Mouse (Mus musculus) megakaryocyte-erythroid progenitor cell, adult 5-6 weeks (primary cell): ENCODE measurements around the gene Daam1. TPM values are rescaled to one million over a fixed set of nuclear protein-coding genes. Genes with fewer than 3 reads are reported as not detected.

Experiments used
- ATAC-seq: replicated peaks from 2 replicates; pipeline ENCODE4 v1.8.0; 2016; ENCODE audit warnings: mild to moderate bottlenecking, inconsistent platforms; ENCODE audit not compliant: severe bottlenecking, poor library complexity, low FRiP score, low TSS enrichment
- total RNA-seq, 2 experiments: library from RNA; stranded (forward) in 1 of 2; stranded (reverse) in 1 of 2; fragments of 200-1000, 215-1000 nt in 1 of 2; fragments of >200 nt in 1 of 2; fragmentation: Nextera tagmentation in 1 of 2; gene quantifications; 2 replicates each; pipeline ENCODE4 v1.2.3; 2014 to 2017

The Daam1 gene
- total RNA-seq, 2 experiments from 2014 or later, result 34.9 to 45.9 TPM

DNA sequence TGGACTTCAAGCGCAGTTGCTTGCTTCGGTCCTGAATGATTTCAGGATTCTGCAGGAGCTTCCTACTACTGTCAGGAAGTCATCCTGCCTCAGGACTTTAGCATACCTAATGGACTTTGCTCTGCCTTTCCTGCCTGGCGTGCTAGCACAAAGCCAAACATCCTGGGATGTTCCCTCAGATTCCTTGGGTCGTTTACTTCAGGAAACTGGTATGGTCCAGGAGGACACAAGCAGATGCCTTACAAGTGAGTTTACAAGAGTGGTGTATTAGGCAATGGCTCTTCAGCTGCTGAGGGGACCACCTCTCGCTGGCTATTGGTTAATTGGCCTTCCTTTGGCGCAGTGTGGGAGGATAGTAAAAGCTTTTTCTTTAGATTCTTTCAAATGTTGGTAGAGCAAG, 23.3 kb downstream of the Daam1 start:
- no peak for ATAC-seq

DNA sequence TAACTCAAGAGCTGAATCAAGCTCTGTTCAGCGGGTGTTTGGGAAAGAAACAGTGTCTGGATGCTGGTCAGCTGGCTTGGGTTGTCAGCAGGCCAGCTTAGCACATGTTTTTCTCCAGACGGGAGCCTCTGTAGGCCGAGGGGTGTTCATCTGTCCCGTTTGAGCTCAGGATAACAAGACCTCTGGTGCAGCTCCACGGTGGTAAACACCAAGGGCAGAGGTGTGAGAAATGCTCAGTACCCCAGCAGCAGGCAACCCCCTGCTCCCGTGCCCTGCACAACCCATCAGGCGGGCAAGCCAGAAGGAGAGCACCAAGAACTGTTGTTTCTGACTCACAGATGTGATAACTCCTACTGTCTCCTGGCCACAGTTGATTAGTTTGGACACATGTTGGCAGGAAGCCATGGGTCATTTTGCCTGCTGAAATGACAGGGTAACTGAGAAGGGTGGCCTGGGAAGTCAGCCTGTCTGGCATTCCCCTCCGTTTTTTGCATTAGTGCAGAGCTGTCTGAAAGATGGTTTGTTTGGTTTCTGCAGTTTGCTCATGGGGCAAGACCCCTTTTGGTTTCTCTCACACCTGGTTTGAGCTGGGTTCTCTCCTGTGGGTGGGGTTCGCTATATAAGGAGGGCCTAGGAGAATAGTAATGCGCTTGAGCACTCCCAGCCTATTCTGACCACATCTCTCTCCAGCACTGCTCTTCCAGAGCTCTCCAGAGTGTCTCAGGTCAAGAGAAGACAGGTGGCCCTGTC, 25.0 kb downstream of the Daam1 start:
- ATAC-seq, result peak; percentile 33; the same call in 1 of the 2 replicates

DNA sequence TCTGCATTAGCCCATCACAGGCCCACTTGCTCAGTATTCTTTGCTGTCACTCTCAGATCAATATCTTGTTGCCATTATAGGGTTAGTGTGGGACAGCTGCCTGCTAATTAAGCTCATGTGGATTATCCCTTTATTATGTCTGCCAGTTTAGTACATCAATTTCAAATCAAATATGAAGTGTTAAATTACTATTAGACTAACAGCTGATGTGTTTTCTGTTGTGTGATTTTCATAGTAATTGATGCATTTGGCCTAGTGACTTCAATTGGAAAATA, 25.5 kb downstream of the Daam1 start:
- ATAC-seq, result no peak

DNA sequence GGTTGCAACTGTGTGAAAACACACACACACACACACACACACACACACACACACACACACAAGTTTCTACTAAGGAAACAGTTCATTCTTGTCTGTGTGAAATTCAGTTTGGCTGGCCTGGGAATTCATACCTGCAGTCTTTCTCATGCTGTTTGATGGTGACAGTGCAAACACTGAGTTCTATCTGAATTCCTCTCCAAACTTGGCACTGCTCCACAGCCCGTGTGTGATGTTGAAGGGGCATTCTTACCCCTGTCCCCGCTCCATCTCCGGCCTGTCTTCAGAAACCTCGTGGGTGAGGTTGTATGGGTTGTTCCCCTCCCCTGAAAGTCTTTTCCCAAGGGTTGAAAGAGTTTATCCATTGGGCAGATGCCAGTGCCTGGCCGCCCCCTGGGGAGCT, 28.2 kb downstream of the Daam1 start:
- ATAC-seq, result no peak

DNA sequence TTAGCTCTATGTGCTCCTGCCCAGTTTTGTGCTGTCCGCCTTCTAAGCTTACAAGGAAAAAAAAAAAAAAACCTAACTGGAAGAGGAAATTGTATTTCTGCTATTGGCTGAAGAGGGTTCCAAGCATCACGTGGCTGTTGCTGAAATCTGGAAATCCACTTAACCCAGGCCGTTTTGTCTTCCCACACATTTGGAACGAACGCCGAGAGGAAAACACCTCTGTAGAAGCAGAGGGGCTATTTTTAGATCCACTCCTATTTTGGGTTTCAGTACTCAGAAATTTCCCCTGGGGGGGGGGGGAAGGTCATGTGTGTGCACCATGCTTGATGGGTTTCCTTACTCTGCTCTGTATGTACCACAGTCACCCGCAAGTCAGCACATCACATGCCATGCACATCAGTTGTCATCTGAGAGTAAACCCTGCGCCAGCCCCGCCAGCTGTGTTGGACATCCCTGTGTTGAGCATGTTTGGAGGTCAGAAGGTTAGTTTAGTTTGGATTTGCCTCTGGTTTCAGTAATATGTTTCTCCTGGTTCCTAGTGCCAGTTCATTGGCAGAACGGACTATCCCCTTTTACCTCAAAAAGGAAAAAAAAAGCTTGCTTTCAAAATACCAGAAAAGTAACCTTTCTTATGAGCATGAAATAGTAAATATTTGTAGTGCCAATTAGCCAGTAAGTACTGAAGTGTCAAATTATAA, 33.1 kb downstream of the Daam1 start:
- no peak for ATAC-seq

DNA sequence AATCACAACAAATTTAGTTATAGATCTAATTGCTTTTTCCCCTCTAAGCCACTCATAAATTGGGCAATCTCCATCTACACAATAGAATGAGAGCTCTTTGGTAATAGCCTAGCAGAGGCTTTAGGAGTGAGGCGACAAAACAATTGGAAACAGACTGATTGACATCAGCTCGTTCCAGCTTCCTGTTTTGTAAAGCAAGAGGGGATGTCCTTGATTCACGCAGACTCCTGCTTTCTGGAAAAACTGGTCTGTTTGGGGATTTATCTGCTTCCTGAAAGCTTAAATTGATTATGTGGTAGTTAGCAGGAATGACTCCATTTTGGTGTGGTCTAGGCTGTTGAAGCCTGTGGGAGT, 33.6 kb downstream of the Daam1 start:
- no peak for ATAC-seq

DNA sequence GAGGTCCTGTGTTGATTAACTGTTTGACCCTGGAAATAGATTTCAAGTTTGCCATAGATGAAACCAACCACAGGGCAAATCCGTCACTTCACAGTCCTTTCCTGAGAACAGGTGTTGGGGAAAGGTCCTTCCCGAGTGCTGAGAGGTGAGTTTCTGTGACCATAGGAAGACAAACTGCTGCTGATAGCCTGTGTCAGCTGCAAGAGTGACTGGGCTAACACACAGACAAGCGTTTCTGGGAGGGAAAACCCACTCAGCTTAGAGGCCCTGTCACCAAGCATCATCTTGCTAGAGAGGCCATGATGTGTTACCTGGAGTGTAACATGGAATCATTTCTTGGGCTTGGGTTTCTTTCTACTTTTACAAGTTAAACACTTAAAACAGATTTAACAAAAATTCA, 35.1 kb downstream of the Daam1 start:
- no peak for ATAC-seq

DNA sequence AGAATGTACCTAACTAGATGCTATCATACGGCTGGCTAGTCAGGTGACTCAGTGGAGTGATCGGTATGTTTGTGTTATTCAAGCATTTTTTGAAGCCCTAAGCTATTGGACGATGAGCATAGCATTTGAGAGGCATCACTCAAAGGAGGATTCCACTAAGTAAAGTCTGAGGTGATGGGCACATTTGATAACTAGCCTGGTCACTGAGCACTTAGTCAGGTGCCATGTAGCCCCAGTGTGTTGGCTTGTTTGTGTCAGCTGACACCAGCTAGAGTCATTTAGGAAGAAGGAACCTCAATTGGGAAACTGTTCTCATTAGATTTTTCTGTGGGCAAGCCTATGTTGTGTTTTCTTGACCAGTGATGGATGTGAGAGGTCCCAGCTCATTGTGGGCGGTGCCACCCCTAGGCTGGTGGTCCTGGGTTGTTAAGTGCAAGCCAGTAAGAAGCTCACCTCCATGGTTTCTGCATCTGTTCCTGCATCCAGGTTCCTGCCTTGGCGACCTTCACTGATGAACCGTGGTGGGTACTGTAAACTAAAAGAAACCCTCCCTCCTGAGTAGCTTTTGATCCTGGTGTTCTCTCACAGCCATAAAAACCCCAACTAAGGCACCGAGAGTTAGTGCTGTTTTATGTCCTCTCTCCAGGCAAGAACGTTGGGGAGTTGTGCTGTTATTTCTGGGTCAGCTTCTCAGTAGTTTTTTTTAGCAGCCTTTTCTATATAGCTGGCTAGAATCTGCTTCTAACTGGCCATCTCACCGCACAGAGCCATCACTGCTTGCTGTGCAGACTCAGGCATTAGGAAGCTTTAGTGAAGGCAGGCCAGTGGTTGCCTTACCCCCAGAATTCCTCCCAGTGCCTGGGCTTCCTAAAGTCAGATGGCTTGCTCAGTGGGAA, 36.7 kb downstream of the Daam1 start:
- ATAC-seq, result no peak

DNA sequence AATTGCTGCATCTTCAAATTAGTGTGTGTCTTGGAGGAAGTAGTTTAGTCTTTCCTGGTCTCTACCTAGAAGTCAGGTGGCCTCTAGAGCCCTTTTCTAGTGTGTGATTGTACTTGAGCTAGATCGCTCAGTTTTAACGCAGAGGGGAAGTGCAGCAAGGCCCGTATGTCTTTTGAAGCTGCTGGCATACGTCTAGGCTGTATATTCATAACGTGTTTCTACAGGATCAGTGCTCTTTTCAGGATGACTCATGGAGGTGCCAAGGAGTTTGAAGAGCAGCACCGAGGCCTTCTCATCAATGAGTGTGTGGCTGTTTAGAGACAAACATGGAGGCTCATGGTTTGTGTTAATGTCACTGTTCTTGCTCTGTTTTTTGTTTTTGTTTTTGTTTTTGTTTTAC, 39.8 kb downstream of the Daam1 start:
- no peak for ATAC-seq

DNA sequence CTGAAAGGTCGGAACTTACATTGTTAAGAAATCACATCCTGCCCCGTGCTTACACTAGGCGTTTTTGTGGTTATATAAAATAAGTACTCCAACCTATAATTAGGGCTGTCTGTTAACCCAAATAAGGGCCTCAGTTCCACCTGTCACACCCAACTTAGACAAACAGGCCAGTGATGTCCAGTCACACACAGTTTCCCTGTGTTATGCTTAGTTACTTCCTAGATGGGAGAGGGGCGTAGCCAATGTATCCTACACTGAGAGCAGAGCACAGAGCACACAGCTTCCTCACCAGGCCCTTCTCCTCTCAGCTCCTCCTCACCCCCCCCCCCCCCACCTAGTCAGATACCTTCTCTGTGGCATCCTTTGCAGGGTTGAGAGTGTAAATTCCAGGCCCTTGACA, 41.5 kb downstream of the Daam1 start:
- no peak for ATAC-seq

DNA sequence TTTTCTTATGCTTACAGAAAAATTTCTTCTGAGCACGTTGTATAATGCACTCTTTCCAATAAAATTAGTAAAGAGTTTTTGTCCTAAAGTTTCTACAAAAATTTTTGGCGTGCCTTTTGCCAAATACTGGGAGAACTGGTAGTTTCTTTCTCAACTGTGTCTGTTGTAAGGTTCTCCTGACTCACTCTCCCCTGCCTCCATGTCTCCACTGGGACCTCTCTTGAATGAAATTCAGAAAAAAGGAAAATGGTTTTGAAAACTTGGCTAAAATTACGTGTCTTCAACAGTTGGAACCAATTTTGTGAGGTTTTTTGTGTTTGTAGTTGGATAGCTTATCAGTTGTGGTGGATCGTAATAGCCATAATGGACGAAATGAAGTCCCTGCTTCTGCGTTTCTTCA, 43.7 kb downstream of the Daam1 start:
- ATAC-seq, result no peak

DNA sequence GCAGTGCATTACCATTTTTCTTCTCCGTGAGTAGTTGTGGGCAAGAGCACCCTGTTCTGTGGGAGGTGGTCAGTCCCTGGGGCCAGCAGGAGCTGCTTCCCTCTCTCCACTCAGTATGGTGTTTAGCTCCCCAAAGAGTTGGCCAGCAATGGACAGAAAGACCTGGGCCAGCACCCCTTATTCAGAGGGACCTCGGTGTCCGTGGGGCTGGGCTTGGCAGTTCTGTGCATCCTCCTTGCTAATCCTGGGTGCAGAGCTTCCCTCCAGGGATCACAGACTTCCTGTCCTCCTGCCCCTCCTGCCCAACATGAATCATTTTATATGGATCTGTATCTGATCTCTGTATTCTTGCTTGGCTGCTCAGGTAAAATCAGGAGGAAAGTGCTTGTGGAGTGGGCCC, 44.1 kb downstream of the Daam1 start:
- ATAC-seq, result no peak

DNA sequence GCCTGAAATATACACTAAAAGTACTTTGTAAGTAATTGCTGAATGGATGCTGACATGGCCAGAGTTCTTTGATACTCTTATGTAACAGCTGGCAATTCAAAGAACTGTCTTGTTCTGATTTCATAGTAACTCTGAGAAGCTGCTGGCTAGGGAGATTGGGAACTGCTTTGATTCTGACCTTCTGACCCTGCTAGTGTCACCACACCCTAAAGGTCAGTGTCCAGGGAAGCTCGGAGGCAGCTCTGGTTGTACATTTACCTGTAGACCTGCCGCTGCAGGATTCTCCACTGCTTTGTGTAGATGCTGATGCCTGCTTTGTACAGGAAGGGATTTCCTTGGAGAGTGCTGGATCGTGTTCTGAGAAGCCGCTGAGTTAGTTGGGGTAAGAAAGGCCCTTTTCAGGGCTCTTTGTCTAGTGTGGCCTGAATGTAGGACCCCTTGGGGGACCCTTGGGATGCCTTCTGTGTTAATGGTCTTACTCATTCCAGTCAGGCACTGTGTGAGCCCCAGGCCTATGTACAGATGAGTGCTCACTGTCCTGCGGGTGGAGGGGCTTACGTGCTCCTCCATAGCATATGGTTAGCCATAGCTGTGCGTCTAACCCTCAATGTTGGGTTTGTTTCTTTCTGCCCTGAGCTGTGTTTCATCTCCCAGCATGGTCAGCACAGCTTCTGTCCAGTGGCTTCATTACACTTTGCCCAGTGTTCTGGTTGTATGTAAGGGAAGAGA, 45.0 kb downstream of the Daam1 start:
- no peak for ATAC-seq

DNA sequence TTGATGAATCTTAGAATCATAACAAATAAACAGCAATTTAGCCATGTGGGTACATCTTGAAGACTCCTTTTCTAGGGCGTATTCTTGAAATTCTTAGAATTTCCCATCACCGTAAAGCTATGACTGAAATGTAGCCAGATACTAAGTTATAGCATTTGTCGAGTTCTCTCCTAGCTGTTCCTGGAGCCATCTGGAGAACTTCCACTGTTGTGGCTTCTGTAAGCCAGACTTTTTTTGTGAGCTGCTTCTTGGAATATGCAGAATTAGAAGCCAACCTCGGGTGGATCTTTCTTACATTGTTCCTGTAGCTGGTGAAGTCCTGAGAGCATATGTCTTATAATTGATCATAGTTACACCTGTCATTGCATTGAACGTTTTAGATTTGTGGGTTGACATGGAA, 50.1 kb downstream of the Daam1 start:
- no peak for ATAC-seq

DNA sequence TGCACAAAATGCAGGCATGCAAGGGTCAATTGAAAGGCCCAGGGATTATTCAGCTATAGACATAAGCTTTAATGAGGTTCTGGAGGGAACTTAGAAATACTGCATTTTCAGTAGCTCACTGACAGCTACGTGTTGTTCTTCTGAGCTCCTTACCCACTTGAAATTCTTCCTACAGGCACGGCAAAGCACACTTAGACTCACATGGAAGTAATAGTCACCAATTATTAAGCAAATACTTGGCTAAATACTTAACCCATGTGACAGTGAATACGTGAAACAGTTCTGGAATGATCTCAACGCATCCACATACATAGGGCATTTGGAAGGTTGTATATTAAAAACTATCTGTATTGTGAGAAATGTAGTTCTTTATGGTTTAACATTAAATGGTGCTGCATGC, 50.6 kb downstream of the Daam1 start:
- no peak for ATAC-seq

DNA sequence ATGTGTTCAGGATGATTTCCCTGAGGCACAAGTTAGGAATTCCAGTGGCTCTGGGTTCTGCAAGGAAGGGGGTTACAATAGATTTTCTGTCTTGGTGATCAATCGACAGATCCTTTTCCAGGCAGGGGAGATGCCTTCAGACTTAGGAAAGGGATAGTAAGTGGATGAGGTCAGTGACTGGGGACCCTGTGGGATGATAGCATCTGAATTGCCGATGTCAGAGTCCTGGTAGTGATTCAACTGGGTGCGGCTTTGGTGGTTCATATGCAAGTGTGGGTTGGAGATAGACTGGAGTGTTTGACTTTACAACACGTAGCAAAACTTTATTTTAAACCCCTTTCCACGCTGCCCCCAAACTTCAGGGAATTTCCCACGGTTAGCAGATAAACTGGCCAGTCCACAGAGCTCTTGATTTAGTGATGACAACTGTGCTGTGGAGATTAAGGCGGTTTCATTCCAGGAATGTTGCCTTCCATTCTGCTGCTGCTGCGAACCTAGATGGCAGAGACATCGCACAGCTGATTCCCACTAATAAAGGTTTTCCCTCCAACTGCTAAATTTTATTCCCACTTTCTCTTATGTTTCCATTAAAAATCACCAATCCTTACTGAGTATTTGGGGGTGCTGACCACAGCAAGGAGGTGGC, 52.3 kb downstream of the Daam1 start:
- ATAC-seq, result no peak

DNA sequence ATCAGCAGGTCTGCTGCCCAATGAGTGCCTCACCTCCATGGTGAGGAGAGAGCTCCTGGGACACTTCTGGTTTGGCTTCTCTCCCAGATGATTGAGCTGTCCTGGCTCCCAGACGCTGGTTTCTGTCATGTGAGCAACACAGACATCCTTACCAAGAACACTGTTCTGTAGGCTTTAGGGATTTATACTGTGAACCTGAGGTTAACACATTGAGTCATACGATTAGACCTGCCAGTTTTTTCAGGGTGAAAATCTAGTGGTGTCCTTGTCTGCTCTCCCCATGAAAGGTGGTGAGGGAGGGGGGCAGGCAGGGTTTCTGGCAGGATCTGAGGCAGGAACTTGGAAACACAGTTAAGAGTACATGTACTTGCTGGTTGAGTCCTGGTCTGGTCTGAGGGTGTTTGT, 54.3 kb downstream of the Daam1 start:
- no peak for ATAC-seq

DNA sequence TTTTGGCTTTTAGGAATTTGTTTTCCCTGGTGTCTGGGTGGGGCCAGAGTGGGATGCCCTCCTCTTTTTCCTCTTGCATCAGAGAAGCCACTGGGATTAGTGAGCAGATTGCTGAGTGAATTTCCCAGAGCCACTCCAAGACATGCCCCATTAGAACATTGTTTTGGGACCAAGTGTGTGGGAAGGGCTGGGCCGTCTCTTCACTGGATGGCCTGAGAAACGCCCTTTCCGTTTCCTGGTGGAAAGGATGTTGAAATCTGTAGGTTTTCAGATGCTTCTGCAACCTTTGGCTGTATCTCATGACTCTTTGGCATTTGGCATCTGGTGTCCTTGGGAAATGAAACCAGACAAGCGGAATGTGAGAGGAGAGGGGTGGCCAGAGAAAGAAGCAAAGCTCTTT, 54.8 kb downstream of the Daam1 start:
- no peak for ATAC-seq

DNA sequence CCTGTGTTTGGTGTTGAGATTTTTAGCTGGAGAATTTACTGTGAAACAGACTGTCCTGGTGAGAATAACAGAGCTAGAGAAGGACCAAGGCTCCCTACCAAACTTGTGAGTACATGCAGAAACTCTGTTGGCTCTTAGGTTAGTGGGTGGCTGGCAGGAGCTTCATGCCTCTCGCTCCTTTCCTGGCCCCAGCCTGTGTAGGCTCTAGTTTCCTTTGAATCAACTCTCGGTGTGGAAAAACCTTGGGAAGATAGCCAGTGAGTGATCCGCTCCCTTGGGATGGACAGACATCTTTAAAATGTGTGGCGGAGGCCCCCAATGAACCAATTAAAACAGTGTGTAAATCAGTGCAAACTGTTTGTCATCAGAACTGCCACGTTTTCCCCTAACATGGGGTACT, 55.5 kb downstream of the Daam1 start:
- no peak for ATAC-seq

DNA sequence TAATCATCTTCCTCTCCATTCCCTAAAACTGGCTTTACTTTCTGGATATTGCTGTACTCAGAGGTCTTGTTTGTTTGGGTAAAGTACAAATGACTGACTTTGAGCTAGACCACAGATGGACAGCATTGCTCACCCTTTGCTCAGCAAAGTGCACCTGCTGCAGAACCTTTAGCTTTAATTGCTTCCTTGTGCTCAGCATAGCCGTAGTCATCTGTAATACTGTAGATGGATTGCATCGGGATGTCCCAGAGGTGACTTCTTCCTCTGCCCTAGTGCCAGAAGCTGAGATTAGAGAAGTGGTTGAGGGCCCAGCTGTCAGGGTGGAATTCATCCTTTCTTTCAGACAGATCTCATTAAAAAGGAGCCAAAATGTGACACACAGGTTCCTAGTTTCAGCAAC, 56.1 kb downstream of the Daam1 start:
- no peak for ATAC-seq
